Mouse (Mus musculus): ENCODE measurements around the gene Idh3a. TPM values are rescaled to one million over a fixed set of nuclear protein-coding genes. Genes with fewer than 3 reads are reported as not detected.

Idh3a gene
- polyA plus RNA-seq (2012; rRNA removed): 55.4 and 56.6 TPM in 2 replicates
- polyA plus RNA-seq (2014; fragmentation: Nextera tagmentation; extraction: Ambion mirVana): 102 and 103 TPM in 2 replicates

DNA sequence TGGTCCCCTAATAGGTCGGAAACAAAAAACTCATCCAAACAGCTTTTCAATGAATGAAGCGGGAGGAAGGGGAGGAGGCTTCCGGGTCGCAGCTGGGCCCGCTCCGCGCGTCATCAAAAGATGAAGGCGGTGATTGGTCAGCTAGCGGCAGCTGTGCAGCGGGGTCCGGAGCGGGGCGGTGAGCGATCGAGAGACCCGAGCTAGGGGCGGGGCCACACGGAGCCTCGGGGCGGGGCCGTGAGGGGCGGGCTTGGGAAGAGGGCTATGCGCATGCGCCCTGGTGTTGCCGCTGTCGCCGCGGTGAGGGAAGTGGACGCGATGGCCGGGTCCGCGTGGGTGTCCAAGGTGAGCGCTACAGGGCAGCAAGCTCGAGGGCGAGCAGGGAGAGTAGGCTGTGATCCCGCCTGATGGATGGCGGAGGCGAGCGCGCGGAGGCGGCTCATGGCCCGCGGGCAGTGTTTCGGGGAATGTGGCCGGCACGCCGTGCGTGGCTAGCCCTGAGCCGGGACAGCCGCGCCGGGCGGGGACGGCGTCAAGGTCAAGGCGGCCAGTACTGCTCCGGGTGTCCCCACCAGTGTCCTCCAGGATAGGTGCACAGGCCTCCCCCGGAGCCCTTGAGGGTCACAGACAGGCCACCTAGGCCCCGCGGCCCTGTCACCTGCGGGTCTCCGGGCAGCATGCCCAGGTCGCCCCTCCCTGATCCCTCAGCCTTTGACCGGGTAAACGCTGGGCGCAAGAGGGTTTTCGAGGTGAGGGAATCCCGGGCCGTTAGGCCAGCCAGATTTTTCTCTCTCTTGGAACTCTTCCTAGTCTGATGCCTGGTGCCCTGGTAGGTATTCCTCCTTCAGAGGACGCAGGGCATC lies at the start of gene Idh3a:
Gene Idh3a, plus strand, starts transcription at position 136 of the 863 bp plus-strand sequence.
- peak; percentile 79; the same call in 1 of the 2 replicates for TF ChIP-seq POLR2A (IDR thresholded peaks at IDR 0.05; ENCODE audit: borderline replicate concordance, extremely low read depth, insufficient read depth, insufficient read length)
- peaks cover 5% of the 10 kb centered on the region; the same call in 1 of the 2 replicates for H3K36me3 ChIP-seq (ENCODE audit: control insufficient read depth, insufficient read depth, low read length)
- H3K4me2 ChIP-seq (replicated peaks; ENCODE audit: low read depth, low read length, severe bottlenecking): peak within 1 kb of the TSS; percentile 96
- H3K9ac ChIP-seq (ENCODE audit: low read depth, low read length, severe bottlenecking): peak within 1 kb of the TSS; percentile 83
- no peak within 1 kb of the TSS; the same call in 1 of the 2 replicates for H3K27ac ChIP-seq (replicated peaks; ENCODE audit: low read depth, low read length)
- WGBS: 2% methylated on average over 70 of the region's 73 CpGs
- peak within 1 kb of the TSS; percentile 94 for H3K4me3 ChIP-seq (replicated peaks; ENCODE audit: low read length)
- DNase-seq (ENCODE audit: low spot score) (peak; percentile 97), ATAC-seq (ENCODE audit: low FRiP score, low read depth) (peak; percentile 100)
- no peaks in the 10 kb centered on the region for H3K9me3 ChIP-seq (ENCODE audit: control insufficient read depth, low read length)
- peaks cover 13% of the 10 kb centered on the region for H3K4me1 ChIP-seq (ENCODE audit: control insufficient read depth, insufficient read depth, low read length)
- no peaks in the 10 kb centered on the region for H3K27me3 ChIP-seq (ENCODE audit: control insufficient read depth, insufficient read depth, low read length)

DNA sequence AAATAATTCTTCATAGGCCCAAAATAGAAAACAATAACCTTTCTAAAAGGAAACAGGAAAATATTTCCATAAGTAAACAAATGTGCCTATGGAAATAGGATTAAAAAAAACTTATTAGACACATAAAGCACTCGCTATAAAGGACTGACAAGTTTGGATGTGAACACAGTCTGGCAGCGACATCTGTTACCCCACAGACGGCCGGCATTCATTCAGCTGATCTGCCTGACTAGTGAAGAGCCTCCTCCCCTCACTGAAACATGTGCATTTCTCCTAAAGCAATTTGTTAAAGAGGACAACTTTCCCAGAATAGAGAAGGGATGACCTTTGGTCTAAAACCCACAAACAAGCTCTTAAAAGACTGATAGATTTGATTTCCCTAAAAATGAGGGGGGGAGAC lies 49.1 kb upstream of the Idh3a start:
- H3K9me3 ChIP-seq (ENCODE audit: control insufficient read depth, low read length): no peaks in the 10 kb centered on the region
- 0 out of 2 replicates have a peak, but pooled peaks cover 4% of the 10 kb centered on the region for H3K4me1 ChIP-seq (ENCODE audit: control insufficient read depth, insufficient read depth, low read length)
- TF ChIP-seq POLR2A (IDR thresholded peaks at IDR 0.05; ENCODE audit: borderline replicate concordance, extremely low read depth, insufficient read depth, insufficient read length): no peak
- H3K4me3 ChIP-seq (replicated peaks; ENCODE audit: low read length): no peak overlapping the region
- 56% methylated on average over 4 of the region's 4 CpGs for WGBS
- DNase-seq (ENCODE audit: low spot score) (no peak), ATAC-seq (ENCODE audit: low FRiP score, low read depth) (no peak)
- H3K36me3 ChIP-seq (ENCODE audit: control insufficient read depth, insufficient read depth, low read length): no peaks in the 10 kb centered on the region
- H3K27ac ChIP-seq (replicated peaks; ENCODE audit: low read depth, low read length): no peak overlapping the region
- no peak overlapping the region for H3K4me2 ChIP-seq (replicated peaks; ENCODE audit: low read depth, low read length, severe bottlenecking)
- H3K27me3 ChIP-seq (ENCODE audit: control insufficient read depth, insufficient read depth, low read length): no peaks in the 10 kb centered on the region
- no peak overlapping the region for H3K9ac ChIP-seq (ENCODE audit: low read depth, low read length, severe bottlenecking)

DNA sequence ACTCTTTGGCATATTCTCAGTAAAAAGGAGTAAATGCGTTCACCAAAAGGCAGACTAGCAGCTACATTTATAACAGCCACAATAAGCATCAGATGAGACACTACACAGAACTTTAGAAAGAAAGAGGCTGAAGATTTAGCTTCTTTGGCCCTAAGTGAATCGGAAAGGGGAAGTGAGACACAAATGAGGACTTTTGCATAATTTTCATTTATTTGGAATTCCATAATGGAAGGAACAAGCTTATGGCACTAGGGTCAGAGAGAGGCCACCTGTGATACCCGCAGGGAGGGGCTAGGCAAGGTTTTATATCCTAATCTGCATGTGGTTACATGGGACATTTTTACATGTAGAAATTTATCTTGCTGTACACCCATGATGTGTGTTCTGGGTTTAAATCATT lies 48.7 kb upstream of the Idh3a start:
- H3K9me3 ChIP-seq (ENCODE audit: control insufficient read depth, low read length): no peaks in the 10 kb centered on the region
- DNase-seq (ENCODE audit: low spot score): no peak
- no peak for ATAC-seq (ENCODE audit: low FRiP score, low read depth)
- 0 out of 2 replicates have a peak, but pooled peaks cover 4% of the 10 kb centered on the region for H3K4me1 ChIP-seq (ENCODE audit: control insufficient read depth, insufficient read depth, low read length)
- TF ChIP-seq POLR2A (IDR thresholded peaks at IDR 0.05; ENCODE audit: borderline replicate concordance, extremely low read depth, insufficient read depth, insufficient read length): no peak
- H3K4me3 ChIP-seq (replicated peaks; ENCODE audit: low read length): no peak overlapping the region
- no peak overlapping the region for H3K9ac ChIP-seq (ENCODE audit: low read depth, low read length, severe bottlenecking)
- H3K36me3 ChIP-seq (ENCODE audit: control insufficient read depth, insufficient read depth, low read length): no peaks in the 10 kb centered on the region
- 82% methylated on average over 3 of the region's 3 CpGs for WGBS
- no peak overlapping the region for H3K4me2 ChIP-seq (replicated peaks; ENCODE audit: low read depth, low read length, severe bottlenecking)
- H3K27ac ChIP-seq (replicated peaks; ENCODE audit: low read depth, low read length): no peak overlapping the region
- H3K27me3 ChIP-seq (ENCODE audit: control insufficient read depth, insufficient read depth, low read length): no peaks in the 10 kb centered on the region

DNA sequence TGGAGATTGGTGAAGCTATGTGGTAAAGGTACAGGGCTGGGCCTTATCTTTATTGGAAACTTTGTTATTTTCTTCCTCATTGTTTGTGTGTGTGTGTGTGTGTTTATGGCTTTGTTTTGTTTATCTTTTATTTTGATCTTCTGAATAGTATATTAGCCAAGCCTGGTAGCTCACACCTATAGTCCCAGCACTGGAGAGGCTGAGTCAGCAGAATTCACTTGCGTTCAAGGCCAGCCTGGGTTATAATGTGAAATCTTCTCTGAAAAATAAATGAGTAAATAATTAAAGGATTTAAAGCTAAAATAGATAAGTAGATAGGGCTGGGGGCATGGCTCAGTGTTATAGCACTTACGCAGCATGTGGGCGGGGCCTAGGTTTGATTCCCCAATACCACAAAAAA lies 47.9 kb upstream of the Idh3a start:
- TF ChIP-seq POLR2A (IDR thresholded peaks at IDR 0.05; ENCODE audit: borderline replicate concordance, extremely low read depth, insufficient read depth, insufficient read length): no peak
- H3K4me1 ChIP-seq (ENCODE audit: control insufficient read depth, insufficient read depth, low read length): 0 out of 2 replicates have a peak, but pooled peaks cover 4% of the 10 kb centered on the region
- H3K4me3 ChIP-seq (replicated peaks; ENCODE audit: low read length): no peak overlapping the region
- DNase-seq (ENCODE audit: low spot score) (no peak), ATAC-seq (ENCODE audit: low FRiP score, low read depth) (no peak)
- H3K9me3 ChIP-seq (ENCODE audit: control insufficient read depth, low read length): no peaks in the 10 kb centered on the region
- no peak overlapping the region for H3K4me2 ChIP-seq (replicated peaks; ENCODE audit: low read depth, low read length, severe bottlenecking)
- no peaks in the 10 kb centered on the region for H3K27me3 ChIP-seq (ENCODE audit: control insufficient read depth, insufficient read depth, low read length)
- no peak overlapping the region for H3K9ac ChIP-seq (ENCODE audit: low read depth, low read length, severe bottlenecking)
- no peaks in the 10 kb centered on the region for H3K36me3 ChIP-seq (ENCODE audit: control insufficient read depth, insufficient read depth, low read length)
- WGBS: 94% methylated on average over 3 of the region's 3 CpGs
- no peak overlapping the region for H3K27ac ChIP-seq (replicated peaks; ENCODE audit: low read depth, low read length)

DNA sequence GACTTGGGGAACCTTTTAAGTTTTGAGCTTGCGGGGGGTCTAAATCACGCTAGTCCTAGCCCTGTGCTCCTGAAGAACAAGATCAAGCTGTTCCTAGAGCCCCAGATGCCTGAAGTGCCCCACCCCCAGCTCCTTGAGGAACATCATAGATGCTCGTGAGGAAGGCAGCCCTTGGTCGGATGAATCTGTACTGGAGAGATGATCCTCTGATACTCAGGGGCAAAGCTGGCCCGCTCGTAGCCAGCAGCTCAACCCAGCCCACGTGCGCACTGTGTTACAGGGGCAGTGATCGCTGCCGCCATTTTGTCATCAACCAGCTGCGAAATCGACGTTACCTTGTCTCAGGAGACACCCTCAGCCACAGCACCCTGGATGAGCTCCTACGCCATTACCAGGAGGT lies 47.5 kb upstream of the Idh3a start, which contains the start of gene Sh2d7:
Gene Sh2d7, plus strand, starts transcription at position 301 of the 400 bp plus-strand sequence.
- no peak within 1 kb of the TSS for H3K4me2 ChIP-seq (replicated peaks; ENCODE audit: low read depth, low read length, severe bottlenecking)
- H3K9ac ChIP-seq (ENCODE audit: low read depth, low read length, severe bottlenecking): no peak within 1 kb of the TSS
- H3K4me1 ChIP-seq (ENCODE audit: control insufficient read depth, insufficient read depth, low read length): 0 out of 2 replicates have a peak, but pooled peaks cover 4% of the 10 kb centered on the region
- H3K36me3 ChIP-seq (ENCODE audit: control insufficient read depth, insufficient read depth, low read length): no peaks in the 10 kb centered on the region
- no peaks in the 10 kb centered on the region for H3K27me3 ChIP-seq (ENCODE audit: control insufficient read depth, insufficient read depth, low read length)
- H3K4me3 ChIP-seq (replicated peaks; ENCODE audit: low read length): no peak within 1 kb of the TSS
- DNase-seq (ENCODE audit: low spot score): no peak
- TF ChIP-seq POLR2A (IDR thresholded peaks at IDR 0.05; ENCODE audit: borderline replicate concordance, extremely low read depth, insufficient read depth, insufficient read length): no peak
- ATAC-seq (ENCODE audit: low FRiP score, low read depth): no peak
- no peaks in the 10 kb centered on the region for H3K9me3 ChIP-seq (ENCODE audit: control insufficient read depth, low read length)
- no peak within 1 kb of the TSS for H3K27ac ChIP-seq (replicated peaks; ENCODE audit: low read depth, low read length)
- WGBS: 89% methylated on average over 14 of the region's 14 CpGs

Measured in limb, embryonic 14.5 days (tissue).